Mouse (Mus musculus) retina, adult 2 months (tissue): ENCODE measurements around the gene Zfp637.
"Not testable (repeated sequence)": the region's sequence is repeated elsewhere in the genome, so short reads cannot be mapped to it uniquely, and the experiment has no call there.

Experiments
- DNase-seq: peaks from one replicate; pipeline ENCODE4 v3.0.0-alpha.2; 2012; ENCODE audit warnings: low read depth, low spot score

Gene Zfp637

DNA sequence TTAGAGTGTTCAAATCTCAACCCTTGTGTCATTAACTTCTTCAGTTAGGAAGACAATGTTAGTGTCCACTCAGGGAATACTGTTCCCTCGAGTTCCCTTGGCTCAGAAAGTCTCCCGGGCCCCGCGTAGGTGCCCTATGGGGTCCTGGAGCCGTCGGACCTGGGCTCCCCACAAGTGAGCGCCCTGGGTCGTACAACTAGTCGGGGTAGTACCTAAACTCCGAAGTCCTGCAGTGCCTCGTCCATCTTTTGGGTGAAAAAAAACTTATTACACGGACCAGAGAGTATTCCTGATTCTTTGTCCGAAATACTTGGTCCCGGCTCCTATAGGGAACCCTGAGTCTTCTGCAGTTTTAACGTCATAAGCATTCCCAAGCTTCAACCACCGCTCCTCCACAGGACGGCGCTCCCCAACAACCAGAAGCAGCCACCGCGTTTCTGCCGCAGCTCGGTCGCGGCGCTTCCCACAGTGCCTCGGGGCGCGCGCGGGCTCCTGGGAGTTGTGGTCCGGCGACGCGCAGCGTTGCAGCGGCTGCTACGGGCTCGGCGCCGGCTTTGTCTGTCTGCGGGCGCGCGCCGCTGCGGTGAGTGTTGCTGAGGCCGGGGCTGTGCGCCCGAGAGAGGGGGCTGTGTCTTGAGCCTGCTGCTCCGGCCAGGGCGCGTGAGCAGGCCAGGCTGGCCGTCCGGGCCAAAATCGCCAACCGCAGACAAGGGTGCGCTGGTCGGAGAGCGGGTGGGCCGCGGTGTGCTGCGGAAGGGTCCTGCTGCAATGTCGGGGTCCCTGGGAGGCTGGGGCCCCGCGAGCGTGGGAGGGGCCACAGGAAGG, at the start of gene Zfp637:
Zfp637 (plus strand) TSS at position 495 of the 825 bp plus-strand sequence.
- peak; percentile 73 for DNase-seq

DNA sequence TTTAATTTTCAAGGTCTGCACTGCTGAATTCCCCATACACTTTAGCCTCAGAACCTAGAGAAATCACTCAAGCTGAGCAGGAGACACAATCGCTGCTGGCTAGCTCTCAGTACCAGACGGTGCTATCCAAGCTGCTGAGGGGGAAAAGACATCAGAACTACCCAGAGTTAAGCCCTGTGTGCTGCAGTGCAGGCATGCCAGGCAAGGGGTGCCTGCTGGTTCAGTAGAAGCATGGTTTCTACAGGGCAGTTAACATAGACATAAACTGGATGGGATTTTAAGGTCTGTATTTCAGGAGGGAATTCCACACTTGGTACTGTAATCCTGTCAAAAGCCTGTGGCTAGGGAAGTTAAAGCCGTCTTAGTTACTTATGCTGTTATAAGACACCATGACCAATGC, 45.7 kb upstream of the Zfp637 start:
- DNase-seq: no peak

DNA sequence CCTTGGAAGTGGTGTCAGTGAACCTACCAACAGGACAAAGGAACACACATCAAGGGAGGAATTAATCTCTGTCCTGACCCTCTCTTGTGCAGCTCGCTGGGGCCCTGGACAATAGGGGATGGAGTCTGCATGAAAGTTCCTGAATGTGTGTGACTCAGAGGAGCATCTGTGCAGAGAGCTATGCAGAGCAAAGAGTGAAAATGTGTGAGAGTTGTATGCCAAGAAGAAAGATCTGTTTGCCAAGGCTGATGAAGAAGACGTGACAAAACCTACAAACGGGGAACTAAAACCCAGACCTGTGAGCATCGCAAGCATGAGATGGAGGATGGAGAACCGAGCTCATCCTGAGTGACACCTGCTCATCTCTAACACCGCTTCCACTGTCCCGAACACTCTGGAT, 40.2 kb upstream of the Zfp637 start:
- no peak for DNase-seq

DNA sequence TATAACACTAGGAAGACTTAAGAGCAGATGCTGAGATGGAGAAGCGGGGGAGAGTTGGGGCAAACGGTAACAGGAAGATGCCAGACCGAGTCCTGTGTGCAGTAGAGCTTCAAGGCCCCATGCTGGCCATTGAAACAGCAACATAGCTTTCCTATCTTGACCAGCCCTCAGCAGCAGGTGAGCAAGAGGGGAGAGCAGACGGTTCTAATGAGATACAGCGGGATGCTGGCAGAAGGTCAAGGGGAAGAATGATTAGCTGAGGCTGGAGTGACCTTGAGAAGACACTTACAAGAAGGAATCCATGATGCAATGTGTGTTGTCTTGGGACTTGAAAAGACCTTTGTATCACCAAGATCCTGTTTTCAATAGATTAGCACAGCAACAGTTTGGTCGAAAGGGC, 39.2 kb upstream of the Zfp637 start:
- no peak for DNase-seq

DNA sequence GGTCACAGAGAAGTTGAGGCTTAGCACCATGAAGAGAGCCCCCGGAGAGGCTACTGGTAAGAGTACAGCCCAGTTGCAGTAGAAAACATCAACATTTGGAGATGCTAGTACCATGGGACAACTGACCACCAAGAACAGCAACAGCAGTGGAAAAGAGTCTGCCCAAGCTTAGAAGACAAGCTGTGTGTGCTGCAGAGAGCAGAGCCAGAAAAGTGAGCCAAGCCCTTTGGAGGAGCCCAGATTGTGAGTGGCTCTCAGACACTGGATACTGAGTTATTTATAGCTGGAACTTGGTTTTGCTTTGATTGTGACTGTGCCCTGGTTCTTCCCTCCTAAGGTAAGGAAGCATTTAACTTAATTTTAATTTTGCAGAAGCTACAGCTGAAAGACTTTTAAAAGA, 33.2 kb upstream of the Zfp637 start:
- DNase-seq: no peak

DNA sequence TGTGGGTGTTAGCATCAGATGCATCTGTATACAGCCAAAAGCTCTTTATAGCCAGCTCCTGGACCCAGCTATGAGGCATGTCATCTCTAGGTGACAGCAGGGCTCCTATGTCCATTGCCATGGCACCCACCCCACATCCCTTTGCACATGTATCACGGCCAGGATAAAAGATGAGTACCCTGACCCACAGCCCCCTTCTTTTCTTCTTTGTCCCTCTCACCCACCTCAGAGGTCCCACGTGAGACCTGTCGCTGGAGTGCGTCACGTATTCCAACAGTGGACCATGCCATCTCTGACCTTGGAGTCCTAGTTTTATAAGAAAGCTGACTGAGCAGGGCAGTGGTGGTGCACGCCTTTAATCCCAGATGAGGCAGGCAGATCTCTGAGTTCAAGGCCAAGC, 31.2 kb upstream of the Zfp637 start:
- DNase-seq: no peak

DNA sequence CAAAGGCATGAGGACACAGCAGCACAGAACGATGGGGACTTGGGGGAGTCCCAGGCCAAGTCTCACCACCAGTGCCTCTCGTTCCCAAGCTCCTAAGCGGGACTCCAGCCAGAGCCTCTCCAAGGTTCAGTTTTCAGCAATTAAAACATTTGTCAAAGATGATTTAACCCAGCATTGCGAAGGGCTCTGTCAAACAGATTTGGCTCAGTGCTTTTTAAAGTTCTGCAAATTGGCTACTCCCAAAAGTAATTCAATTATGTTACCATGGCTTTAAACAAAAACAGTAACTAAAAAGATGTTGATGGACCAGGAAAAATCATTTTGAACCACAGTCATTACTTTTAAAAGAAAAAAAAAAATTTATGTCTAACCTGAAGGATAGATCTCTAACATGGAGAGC, 30.3 kb upstream of the Zfp637 start:
- no peak for DNase-seq

DNA sequence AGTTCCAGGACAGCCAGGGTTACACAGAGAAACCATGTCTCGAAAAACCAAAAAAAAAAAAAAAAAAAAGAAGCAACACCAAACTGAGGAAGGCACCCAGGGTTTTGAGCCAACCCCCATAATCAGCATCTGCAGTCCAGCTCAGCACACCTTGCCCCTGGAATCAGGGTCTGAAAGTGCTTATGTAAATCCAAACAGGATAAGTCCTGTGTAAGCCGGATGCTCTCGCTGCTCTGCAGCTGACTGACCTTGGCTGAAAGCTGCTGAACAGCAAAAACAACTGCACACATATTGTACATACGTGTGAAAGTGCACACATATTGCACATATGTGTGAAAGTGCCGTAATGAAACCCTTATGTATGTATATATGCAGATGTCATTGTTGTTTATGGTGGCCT, 29.7 kb upstream of the Zfp637 start:
- DNase-seq: peak; percentile 75

DNA sequence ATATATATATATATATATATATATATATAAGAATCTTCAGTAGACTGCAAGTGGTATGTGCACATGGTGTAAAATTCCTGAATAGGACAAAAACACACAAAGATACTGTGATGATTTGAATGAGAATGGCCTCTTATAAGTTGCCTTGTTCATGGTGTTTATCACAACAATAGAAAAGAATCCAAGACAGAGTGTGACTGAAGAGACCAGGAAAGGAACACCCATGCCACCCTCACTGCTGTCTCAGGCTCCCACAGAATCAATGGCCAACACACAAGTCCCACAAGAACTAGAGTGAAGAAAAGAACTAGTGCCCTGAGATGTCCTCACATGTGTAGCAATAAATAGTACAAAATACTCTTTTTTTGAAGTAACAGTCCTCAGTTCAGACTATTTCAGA, 26.3 kb upstream of the Zfp637 start:
- no peak for DNase-seq

DNA sequence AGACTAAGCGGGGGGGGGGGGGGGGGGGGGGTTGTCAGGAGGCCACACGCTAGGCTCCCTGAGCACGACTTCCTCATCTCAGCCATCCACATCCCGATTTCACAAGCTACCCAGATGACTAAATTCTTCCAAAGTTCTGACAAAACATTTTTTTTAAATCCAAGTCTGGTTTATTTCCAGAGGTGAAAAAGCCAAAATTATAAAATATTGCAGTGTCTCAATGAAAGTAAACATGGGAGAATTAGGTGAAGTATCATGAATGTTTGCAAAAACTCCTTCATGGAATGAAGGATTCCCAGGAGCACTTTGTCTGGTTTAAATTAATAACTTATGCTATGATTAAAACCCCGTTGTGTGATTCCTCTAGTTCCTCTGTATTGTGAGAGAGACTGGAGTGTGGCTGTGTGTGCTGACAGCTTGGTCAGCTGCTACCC, 23.9 kb upstream of the Zfp637 start:
- DNase-seq: no peak

DNA sequence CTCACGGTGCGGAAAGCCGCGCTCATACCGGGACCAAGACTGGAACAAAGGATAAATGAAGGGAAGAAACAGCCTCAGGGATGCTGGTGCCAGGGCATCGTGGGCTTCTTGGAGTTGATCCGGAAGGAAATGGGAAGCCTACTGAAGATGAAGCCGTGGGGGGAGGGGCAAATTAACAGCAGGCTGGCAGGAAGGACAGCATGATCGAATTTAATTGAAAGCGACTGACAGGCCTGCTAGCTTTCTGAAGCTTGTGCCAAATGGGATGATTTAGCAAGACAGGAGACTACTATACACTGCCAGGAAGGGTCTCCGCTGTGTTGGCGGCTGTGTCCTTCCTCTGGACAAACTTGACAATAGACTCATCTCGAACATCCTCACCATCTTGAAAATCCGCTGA, 20.7 kb upstream of the Zfp637 start:
- no peak for DNase-seq

DNA sequence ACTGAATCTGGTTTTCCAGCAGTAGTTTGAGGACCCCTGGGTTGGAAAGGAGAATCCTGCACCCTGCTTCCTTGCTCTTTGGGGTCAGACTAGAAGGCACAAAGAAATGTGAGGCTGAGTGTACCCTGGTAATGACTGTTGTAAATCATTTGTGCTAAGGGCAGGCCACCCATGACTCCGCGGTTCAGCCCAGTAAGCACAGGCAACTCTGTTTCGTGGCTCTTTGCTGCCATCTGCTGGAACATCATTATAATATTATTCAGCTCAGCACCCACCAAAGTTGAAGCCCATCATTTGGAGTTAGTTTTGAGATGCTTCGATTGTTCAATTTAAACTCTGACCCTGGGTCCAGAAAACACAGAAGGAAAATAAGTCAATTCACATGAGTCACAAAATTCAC, 15.6 kb upstream of the Zfp637 start:
- DNase-seq: peak; percentile 58

DNA sequence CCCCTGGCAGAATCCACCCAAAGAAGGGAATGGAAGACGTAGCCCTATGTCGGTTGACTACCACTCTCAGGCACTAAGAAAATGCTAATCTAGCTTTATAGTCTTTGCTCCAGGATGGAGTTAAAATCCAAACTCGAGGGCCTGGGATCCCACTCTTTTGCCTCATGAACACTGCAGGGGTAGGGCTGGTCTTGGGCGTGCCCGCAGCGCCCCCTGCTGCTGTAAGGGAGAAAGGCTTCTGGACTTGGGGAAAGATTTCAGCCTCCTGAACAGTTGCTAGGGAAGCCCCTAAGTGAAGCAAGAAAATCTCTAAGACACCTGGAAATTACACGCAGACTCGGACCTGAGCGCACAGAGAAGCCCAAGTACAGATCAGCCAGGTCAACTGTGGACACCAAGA, 12.7 kb upstream of the Zfp637 start:
- no peak for DNase-seq

DNA sequence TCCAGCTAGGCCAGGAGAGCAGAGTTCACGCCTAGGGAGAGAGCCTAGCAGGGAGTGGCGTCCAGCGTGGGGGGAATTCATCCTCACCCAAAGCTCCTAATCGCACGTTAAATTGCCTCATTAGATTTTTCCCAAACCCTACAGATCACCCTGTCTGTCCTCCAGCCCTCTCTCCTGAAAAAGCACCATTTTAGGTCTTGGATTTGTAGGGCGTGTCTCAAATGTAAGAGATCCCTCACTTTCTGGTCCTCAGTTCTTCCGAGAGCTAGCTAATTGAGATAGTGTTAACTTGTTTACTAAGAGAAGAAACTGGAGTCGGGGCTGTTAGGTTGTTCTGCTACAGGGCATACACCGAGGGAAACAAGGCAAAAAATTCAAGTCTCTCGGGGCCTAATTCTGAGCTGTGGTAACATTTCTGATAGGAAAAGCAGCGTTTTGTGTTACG, 553 bp downstream of the Zfp637 start:
- DNase-seq: no peak

DNA sequence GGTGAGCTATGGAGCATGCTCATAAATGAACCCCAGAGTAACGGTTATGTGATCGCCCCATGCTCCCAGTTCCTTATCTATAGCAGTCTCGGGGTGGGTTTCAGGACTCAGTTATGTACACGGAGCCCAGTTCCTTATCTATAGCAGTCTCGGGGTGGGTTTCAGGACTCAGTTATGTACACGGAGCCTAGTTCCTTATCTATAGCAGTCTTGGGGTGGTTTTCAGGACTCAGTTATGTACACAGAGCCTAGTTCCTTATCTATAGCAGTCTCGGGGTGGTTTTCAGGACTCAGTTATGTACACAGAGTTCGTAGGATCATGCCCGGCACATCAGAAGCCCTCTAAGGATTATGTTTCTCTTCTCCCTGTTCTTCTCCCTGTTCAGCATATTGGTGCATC, 3.6 kb downstream of the Zfp637 start:
- no peak for DNase-seq

DNA sequence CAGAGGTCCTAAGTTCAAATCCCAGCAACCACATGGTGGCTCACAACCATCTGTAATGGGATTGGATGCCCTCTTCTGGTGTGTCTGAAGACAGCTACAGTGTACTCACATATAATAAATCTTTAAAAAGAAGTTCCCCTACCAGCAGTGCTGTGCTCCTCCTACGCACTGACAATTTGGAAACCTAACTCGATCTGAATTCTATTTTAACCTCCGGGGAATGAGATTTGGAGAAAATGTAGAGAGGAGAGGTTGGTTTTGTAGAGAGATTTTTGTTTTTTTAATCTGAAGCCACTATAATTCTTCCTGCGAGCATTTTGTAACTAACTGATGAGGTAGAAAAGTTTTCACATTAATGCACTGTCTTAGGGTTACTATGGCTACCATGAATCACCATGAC, 5.7 kb downstream of the Zfp637 start:
- DNase-seq: not testable (repeated sequence)

DNA sequence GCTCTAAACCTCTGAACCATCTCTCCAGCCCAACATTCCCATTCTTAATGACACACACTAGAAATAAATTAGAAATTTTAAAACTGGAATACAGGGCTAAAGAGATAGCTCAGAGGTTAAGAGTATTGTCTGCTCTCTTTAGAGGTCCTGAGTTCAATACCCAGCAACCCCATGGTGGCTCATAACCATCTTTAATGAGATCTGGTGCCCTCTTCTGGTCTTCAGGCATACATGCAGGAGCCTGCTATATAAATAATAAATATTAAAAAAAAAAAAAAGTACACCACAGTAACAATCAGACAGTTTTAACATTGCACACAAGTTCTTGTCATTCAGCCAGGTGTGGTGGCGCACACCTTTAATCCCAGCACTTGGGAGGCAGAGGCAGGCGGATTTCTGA, 6.8 kb downstream of the Zfp637 start:
- DNase-seq: no peak

DNA sequence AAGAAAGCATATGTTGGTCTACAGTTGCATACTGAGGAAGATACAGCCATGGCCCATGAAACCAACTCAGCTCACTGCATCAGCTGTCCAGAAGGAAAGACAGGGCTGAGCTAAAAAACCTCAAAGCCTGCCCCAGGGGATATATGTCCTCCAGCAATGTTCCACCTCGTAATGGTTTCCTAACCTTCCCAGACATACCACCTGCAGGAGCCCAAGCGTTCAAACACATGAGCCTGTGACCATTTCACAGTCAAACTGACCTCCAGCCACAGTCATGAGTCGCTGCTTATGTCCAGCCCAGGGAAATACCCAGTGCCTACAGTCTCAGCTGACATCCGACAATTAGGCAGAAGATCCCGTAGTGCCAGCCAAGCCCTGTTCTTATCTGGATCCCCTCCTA, 7.6 kb downstream of the Zfp637 start:
- no peak for DNase-seq

DNA sequence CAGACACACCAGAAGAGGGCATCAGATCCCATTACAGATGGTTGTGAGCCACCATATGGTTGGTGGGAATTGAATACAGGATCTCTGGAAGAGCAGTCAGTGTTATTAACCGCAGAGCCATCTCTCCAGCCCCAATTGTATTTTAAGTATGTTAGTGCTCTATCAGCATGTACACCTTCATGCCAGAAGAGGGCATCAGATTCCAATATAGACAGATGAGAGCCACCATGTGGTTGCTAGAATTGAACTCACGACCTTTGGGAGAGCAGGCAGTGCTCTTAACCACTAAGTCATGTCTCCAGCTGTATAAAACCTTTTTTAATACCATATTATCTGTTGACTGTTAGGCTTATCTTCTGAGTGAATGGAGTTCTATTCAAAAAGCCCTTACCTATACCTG, 10.8 kb downstream of the Zfp637 start:
- DNase-seq: no peak

DNA sequence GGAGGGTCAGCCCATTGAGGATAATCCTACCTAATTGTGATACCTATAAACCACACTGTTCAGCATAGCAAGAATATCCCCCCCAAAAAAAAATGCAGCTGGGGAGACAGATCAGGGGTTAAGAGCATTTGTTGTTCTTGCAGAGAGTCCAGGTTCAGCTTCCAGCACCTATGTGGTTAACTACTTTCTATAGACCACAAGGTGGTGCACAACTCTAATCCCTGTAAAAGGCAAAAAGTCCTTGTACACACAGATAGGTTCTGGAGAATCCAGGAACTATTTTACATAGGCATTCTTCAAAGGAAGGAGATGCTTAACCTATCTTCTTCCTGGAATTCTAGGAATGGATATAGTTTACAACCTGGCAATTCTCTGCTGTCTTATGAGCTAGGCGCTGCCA, 17.0 kb downstream of the Zfp637 start:
- DNase-seq: no peak

DNA sequence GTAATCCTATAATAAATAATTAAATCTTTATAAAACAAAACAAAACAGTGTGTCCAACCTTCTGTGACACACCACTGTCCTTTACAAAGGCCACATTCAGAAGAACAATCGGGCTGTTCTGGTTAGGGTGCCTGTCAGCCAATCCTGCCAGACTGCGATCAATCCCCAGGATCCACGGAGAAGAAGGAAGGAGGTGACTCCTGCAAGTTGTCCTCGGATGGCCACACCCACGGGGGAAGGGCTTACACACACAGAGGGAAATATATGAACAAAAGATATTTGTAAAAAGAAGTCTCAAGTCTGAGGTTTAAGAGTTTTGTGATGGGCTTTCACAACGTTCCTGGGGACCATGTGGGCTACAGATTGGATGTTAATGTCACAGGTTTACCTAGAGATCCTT, 20.9 kb downstream of the Zfp637 start, which contains the start of gene Zfp239:
Zfp239 (plus strand) TSS at position 253 of the 400 bp plus-strand sequence.
- DNase-seq: no peak

DNA sequence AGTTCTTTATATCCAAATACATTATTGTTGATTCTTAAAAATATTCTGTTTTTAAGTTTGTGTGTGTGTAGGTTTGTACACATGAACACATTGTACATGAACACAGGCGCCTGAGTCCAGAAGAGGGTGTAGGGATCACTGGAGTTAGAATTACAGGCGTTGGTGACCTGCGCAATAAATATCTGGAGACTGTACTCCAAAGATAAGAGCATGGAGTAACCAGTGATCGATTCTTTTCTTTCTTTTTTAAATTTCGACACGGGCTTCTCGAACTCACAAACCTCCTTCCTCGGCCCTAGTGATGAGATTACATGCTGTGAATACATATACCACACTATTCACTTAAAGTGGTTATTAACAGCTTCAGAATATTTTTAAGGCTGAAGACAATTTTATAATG, 21.5 kb downstream of the Zfp637 start:
- DNase-seq: no peak

DNA sequence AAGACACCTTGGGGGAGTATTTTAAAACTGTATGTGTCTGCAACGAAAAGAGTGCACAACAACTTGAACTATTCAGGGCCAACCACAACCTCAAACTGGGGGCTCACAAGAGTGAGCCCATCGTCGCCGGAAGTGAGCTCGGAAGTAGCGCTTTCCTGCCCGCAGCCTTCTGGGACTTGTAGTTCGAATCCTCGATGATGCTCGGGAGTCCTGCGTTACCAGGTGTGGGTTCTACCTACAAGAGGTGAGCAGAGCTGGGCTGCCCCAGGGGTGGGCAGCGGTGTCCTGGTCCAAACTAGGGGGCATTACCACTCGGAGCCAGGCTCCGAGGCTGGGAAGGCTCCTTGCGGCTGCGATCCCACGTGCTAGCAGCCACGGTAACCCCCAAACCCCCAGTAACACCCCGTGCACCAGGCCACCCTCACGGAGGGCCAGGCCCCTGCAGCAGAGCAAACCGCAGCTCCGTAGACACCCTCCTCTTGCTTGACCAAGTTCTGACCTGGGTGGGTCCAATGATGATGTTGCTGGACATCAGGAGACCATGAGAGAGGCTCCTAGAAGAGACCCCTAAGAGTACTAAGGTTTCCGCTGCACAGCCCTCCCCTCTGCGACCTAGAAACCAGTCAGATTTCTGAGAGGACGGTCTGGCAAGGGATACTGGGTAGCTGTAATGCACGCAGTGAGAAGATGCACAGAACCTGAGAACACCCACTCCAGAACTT, 22.1 kb downstream of the Zfp637 start:
- DNase-seq: peak; percentile 43
